Mouse (Mus musculus): ENCODE results near the gene Sh3pxd2b. TPM values are rescaled to one million over a fixed set of nuclear protein-coding genes. Genes with fewer than 3 reads are reported as not detected.

The Sh3pxd2b gene
- polyA plus RNA-seq, 1 experiment from 2014 or later: 7.4 TPM

DNA sequence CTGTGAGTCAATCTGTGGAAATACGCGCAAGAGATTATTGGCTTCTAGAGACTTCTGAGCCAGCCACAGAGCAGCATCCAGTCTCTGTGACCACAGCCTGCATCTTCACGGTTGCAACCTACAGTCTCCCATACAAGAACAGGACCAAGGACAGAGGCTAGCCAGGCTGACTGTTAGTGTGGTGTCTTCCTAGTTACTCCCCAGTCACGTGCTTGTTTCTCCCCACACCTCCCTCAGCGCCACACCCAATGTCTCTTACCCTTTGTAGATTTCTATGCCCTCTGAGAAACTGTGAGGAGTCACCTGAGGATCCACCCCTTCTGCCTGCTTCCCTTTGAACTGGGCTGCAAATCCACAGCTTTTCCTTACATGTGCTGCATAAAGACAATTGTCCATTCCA lies 72.4 kb downstream of the Sh3pxd2b start:
- TF ChIP-seq EP300 (IDR thresholded peaks at IDR 0.05): no peak
- TF ChIP-seq CTCF (IDR thresholded peaks at IDR 0.05): no peak
- Histone ChIP-seq H3K9me3 (ENCODE audit: low read length) (no peaks in the 10 kb centered on the region), H3K27me3 (replicated peaks; ENCODE audit: insufficient read depth, low read length) (no peaks in the 10 kb centered on the region), H3K36me3 (ENCODE audit: insufficient read depth, low read length) (0 out of 2 replicates have a peak, but pooled peaks cover 15% of the 10 kb centered on the region), H3K4me3 (ENCODE audit: low read depth, low read length) (no peak overlapping the region), H3K4me2 (replicated peaks; ENCODE audit: low read depth, low read length) (no peak overlapping the region), H3K9ac (replicated peaks; ENCODE audit: low read depth) (no peak overlapping the region), H3K27ac (ENCODE audit: low read length) (no peak overlapping the region), H3K4me1 (ENCODE audit: insufficient read depth, low read depth, low read length) (peaks cover 5% of the 10 kb centered on the region; the same call in 1 of the 2 replicates)
- DNase-seq (ENCODE audit: low spot score): no peak
- ATAC-seq: no peak
- 76% methylated on average over 5 of the region's 5 CpGs for WGBS

DNA sequence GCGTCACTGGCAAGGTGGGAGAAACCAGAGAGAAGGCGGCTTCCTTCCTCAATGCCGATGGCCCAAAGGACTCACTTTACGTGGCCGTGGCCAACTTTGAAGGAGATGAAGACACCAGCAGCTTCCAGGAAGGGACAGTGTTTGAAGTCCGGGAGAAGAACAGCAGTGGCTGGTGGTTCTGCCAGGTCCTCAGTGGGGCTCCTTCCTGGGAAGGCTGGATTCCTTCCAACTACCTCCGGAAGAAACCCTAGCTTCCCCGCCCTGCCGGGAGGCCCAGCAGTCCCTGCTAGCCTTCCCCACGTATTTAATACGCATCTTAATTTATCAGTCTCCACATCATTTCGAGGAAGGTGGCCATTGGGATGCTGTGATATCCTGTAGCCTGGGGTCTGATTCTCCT lies 75.7 kb downstream of the Sh3pxd2b start:
- Histone ChIP-seq H3K27ac (ENCODE audit: low read length) (no peak overlapping the region), H3K4me1 (ENCODE audit: insufficient read depth, low read depth, low read length) (peaks cover 5% of the 10 kb centered on the region; the same call in 1 of the 2 replicates), H3K27me3 (replicated peaks; ENCODE audit: insufficient read depth, low read length) (no peaks in the 10 kb centered on the region), H3K4me3 (ENCODE audit: low read depth, low read length) (no peak overlapping the region), H3K9me3 (ENCODE audit: low read length) (no peaks in the 10 kb centered on the region), H3K9ac (replicated peaks; ENCODE audit: low read depth) (no peak overlapping the region), H3K36me3 (ENCODE audit: insufficient read depth, low read length) (0 out of 2 replicates have a peak, but pooled peaks cover 15% of the 10 kb centered on the region), H3K4me2 (replicated peaks; ENCODE audit: low read depth, low read length) (no peak overlapping the region)
- peak; percentile 30 for DNase-seq (ENCODE audit: low spot score)
- WGBS: 50% methylated on average over 12 of the region's 12 CpGs
- no peak for ATAC-seq
- TF ChIP-seq CTCF (IDR thresholded peaks at IDR 0.05) (no peak), EP300 (IDR thresholded peaks at IDR 0.05) (no peak)

DNA sequence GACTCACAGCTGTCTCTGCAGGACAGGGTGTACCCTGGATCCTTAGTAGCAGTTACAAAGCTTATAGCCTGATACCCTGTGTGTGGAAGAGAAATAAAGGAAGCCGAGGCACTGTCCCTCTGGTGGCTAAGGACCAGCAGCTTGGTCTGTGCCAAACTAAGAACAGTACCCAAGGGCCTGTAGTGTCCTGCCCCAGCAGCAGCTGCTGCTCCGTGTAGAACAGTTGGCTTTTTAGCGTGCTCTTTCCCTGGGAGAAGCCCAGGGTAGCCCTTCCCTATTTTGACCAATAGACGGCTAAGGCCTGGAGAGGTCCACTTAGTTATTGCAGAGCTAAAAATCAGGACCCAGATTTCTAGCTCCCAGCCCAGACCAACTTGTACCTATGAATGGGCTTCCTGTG lies 77.0 kb downstream of the Sh3pxd2b start:
- ATAC-seq (no peak), DNase-seq (ENCODE audit: low spot score) (no peak)
- H3K36me3 ChIP-seq (ENCODE audit: insufficient read depth, low read length): 0 out of 2 replicates have a peak, but pooled peaks cover 15% of the 10 kb centered on the region
- H3K27me3 ChIP-seq (replicated peaks; ENCODE audit: insufficient read depth, low read length): no peaks in the 10 kb centered on the region
- H3K4me3 ChIP-seq (ENCODE audit: low read depth, low read length): no peak overlapping the region
- no peaks in the 10 kb centered on the region for H3K9me3 ChIP-seq (ENCODE audit: low read length)
- H3K4me1 ChIP-seq (ENCODE audit: insufficient read depth, low read depth, low read length): peaks cover 5% of the 10 kb centered on the region; the same call in 1 of the 2 replicates
- no peak overlapping the region for H3K27ac ChIP-seq (ENCODE audit: low read length)
- 76% methylated on average over 4 of the region's 4 CpGs for WGBS
- H3K4me2 ChIP-seq (replicated peaks; ENCODE audit: low read depth, low read length): no peak overlapping the region
- no peak overlapping the region for H3K9ac ChIP-seq (replicated peaks; ENCODE audit: low read depth)
- TF ChIP-seq EP300 (IDR thresholded peaks at IDR 0.05) (no peak), CTCF (IDR thresholded peaks at IDR 0.05) (no peak)

DNA sequence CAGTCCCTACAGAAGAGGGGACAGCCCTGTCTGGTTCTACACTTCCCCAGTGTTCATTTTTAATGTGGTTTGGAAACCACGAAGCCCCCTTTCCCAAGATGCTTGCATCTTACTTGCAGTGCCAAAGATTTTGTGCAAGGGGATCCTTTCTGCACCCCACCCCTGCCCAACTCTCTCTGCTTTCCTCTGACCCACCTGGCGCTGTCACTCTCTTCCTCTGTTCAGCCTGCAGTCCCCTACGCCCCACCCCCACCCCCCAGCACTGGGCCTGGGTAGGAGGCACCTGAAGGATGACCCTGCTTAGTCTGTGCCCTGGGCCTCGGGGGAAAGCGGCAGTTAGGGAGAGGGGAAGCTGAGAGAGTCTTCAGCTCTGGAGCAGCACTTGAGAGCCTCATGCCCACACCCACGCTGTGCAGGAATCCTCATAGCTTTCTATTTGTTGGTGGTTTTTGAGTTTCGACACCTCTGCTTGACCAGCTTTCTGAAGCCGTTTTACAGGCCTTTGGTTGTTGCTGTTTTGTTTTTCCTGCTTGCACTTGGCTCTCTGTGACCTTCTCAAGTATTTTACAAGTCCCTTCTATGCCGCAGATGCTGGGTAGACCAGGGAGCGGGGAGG lies 77.5 kb downstream of the Sh3pxd2b start:
- Histone ChIP-seq H3K4me2 (replicated peaks; ENCODE audit: low read depth, low read length) (no peak overlapping the region), H3K36me3 (ENCODE audit: insufficient read depth, low read length) (0 out of 2 replicates have a peak, but pooled peaks cover 11% of the 10 kb centered on the region), H3K9me3 (ENCODE audit: low read length) (no peaks in the 10 kb centered on the region), H3K27me3 (replicated peaks; ENCODE audit: insufficient read depth, low read length) (no peaks in the 10 kb centered on the region), H3K27ac (ENCODE audit: low read length) (peak overlapping the region; percentile 9; the same call in 1 of the 2 replicates), H3K4me3 (ENCODE audit: low read depth, low read length) (no peak overlapping the region), H3K4me1 (ENCODE audit: insufficient read depth, low read depth, low read length) (peaks cover 5% of the 10 kb centered on the region; the same call in 1 of the 2 replicates), H3K9ac (replicated peaks; ENCODE audit: low read depth) (no peak overlapping the region)
- WGBS: 60% methylated on average over 9 of the region's 10 CpGs
- TF ChIP-seq CTCF (IDR thresholded peaks at IDR 0.05): no peak
- DNase-seq (ENCODE audit: low spot score): peak; percentile 66
- ATAC-seq: peak; percentile 69

DNA sequence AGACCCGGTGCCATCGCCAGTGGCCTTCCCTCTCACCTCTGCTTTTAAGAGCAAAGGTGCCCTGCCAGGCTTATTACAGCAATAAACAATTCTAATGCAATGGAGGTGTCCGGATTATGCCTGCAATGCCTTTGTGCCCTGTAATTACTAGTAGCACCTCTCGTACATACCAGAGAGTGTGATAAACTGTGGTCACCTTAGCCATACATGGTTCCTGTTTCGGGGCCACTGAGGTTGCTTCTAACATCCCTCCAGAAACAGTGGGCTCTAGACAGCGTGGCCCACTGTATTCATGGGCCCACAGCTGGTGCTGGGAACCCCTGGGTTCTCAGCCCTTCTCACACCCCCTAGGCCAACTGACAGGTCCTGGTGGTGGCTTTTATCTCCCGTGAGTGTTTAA lies 79.9 kb downstream of the Sh3pxd2b start:
- Histone ChIP-seq H3K4me2 (replicated peaks; ENCODE audit: low read depth, low read length) (no peak overlapping the region), H3K27me3 (replicated peaks; ENCODE audit: insufficient read depth, low read length) (no peaks in the 10 kb centered on the region), H3K4me1 (ENCODE audit: insufficient read depth, low read depth, low read length) (peaks cover 5% of the 10 kb centered on the region; the same call in 1 of the 2 replicates), H3K36me3 (ENCODE audit: insufficient read depth, low read length) (no peaks in the 10 kb centered on the region), H3K9ac (replicated peaks; ENCODE audit: low read depth) (no peak overlapping the region), H3K9me3 (ENCODE audit: low read length) (no peaks in the 10 kb centered on the region), H3K4me3 (ENCODE audit: low read depth, low read length) (no peak overlapping the region), H3K27ac (ENCODE audit: low read length) (no peak overlapping the region)
- TF ChIP-seq CTCF (IDR thresholded peaks at IDR 0.05) (no peak), EP300 (IDR thresholded peaks at IDR 0.05) (no peak)
- no peak for DNase-seq (ENCODE audit: low spot score)
- 77% methylated on average over 7 of the region's 7 CpGs for WGBS
- ATAC-seq: no peak

DNA sequence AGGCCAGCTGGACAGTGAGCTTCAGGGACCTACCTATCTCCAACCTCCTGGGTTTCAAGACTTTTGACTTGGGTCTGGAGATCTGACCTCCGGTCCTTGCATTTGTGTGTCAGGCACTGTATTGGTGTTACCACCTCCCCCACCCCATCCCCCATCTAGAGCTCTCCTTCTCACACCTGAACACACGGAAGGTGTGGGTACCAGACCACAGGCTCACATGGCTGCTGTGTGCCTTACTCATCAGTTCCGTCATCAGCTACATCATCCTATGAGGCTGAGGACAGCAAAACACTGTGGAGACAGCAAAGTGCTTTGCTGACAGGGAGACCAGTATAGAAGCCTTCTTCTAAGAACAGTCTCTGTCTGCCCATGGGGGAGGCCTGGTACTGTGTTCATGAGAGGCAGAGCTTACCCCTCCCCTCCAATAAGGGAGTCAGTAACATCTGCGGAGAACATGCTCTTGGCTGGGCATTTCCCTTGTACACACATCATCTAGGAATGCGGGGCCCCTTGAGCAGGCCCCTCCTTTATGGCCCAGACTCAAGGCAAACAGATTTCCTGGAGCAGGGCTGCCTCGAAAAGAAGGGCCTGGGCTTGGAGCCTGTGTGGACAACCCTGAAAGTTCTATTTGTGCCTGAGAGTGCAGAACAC lies 87.9 kb downstream of the Sh3pxd2b start:
- no peaks in the 10 kb centered on the region; the same call in 1 of the 2 replicates for H3K4me1 ChIP-seq (ENCODE audit: insufficient read depth, low read depth, low read length)
- no peak overlapping the region for H3K4me2 ChIP-seq (replicated peaks; ENCODE audit: low read depth, low read length)

More for the DNA sequence above, 87.9 kb downstream of the Sh3pxd2b start:
- Histone ChIP-seq H3K9me3 (ENCODE audit: low read length) (no peaks in the 10 kb centered on the region), H3K9ac (replicated peaks; ENCODE audit: low read depth) (no peak overlapping the region), H3K27me3 (replicated peaks; ENCODE audit: insufficient read depth, low read length) (no peaks in the 10 kb centered on the region), H3K36me3 (ENCODE audit: insufficient read depth, low read length) (no peaks in the 10 kb centered on the region), H3K27ac (ENCODE audit: low read length) (peak overlapping the region; percentile 14; the same call in 1 of the 2 replicates), H3K4me3 (ENCODE audit: low read depth, low read length) (no peak overlapping the region)
- 36% methylated on average over 6 of the region's 6 CpGs for WGBS
- ATAC-seq: peak; percentile 98
- TF ChIP-seq EP300 (IDR thresholded peaks at IDR 0.05) (peak; percentile 55; the same call in 1 of the 2 replicates), CTCF (IDR thresholded peaks at IDR 0.05) (no peak)
- peak; percentile 94 for DNase-seq (ENCODE audit: low spot score)

Measured in lung, postnatal 0 days (tissue).